Mouse (Mus musculus): ENCODE measurements at regions not wholly inside any gene's neighbourhood (a gene's known extent, or its start where the extent isn't known, plus 50 kb on each side); places are given as distances from the start of the nearest gene placed in this dataset.

- TF ChIP-seq CTCF (IDR thresholded peaks at IDR 0.05; ENCODE audit: extremely low read depth, insufficient read length, insufficient replicate concordance, low read depth, low read length) = peak; percentile 86
- no peak for TF ChIP-seq POLR2A (IDR thresholded peaks at IDR 0.05; ENCODE audit: low read depth, low read length)
These were observed 75.3 kb upstream of the Shisa3 start for GRCm38 (mm10) chr5:67532351-67532750.

Measured in small intestine, adult 2 months (tissue).